Mouse (Mus musculus) midbrain, embryonic 16.5 days (tissue): Measurements from ENCODE around the gene Gm5796. TPM values are rescaled to one million over a fixed set of nuclear protein-coding genes. Genes with fewer than 3 reads are reported as not detected.
"Not testable (repeated sequence)": the region's sequence is repeated elsewhere in the genome, so short reads cannot be mapped to it uniquely, and the experiment has no call there.

Source experiments
- ATAC-seq: fragments of 200-750 bp; cut with Nextera tagmentation; 2 replicates; pipeline ENCODE4 v1.8.0; 2017; ENCODE audit warnings: moderate TSS enrichment
- H3K27ac ChIP-seq: fragments of 300-500 bp; sonication (generic); 2 replicates; pipeline ENCODE4 v1.5.1; 2014; ENCODE audit warnings: mild to moderate bottlenecking, low read length, mixed read lengths
- H3K27me3 ChIP-seq: fragments of 300-500 bp; sonication (generic); 2 replicates; pipeline ENCODE4 v1.6.1; 2014; ENCODE audit warnings: low read depth, low read length, mixed read lengths; ENCODE audit not compliant: control insufficient read depth, insufficient read depth
- H3K36me3 ChIP-seq: fragments of 300-500 bp; sonication (generic); 2 replicates; pipeline ENCODE4 v1.6.1; 2014; ENCODE audit warnings: mild to moderate bottlenecking, low read length, moderate library complexity, mixed read lengths; ENCODE audit not compliant: control insufficient read depth, insufficient read depth
- H3K4me1 ChIP-seq: fragments of 300-500 bp; sonication (generic); 2 replicates; pipeline ENCODE4 v1.6.1; 2014; ENCODE audit warnings: mild to moderate bottlenecking, low read length, mixed read lengths; ENCODE audit not compliant: control insufficient read depth, insufficient read depth
- H3K4me2 ChIP-seq: fragments of 300-500 bp; sonication (generic); 2 replicates; pipeline ENCODE4 v1.6.1; 2014; ENCODE audit warnings: mild to moderate bottlenecking, low read length, mixed read lengths
- H3K4me3 ChIP-seq: fragments of 300-500 bp; sonication (generic); 2 replicates; pipeline ENCODE4 v1.5.1; 2014; ENCODE audit warnings: low read depth, mild to moderate bottlenecking, low read length, moderate library complexity, mixed read lengths
- H3K9ac ChIP-seq: fragments of 300-500 bp; sonication (generic); 2 replicates; pipeline ENCODE4 v1.6.1; 2014; ENCODE audit warnings: low read depth, low read length, mixed read lengths
- H3K9me3 ChIP-seq: fragments of 300-500 bp; sonication (generic); replicated peaks from 2 replicates; pipeline ENCODE4 v1.6.1; 2014; ENCODE audit warnings: mild to moderate bottlenecking, low read length, mixed read lengths; ENCODE audit not compliant: control insufficient read depth, poor library complexity, severe bottlenecking
- WGBS: fragments of 180-500 bp; shearing (Covaris S2); extraction: QIAGEN DNeasy Blood & Tissue Kit; methylation state at CpG from one replicate; pipeline ENCODE4 v1.1.7; 2014; 5-methylcytosine and 5-hydroxymethylcytosine counted together
- polyA plus RNA-seq: library from polyadenylated mRNA; unstranded; fragments of >200 nt; fragmentation: Nextera tagmentation; extraction: Ambion mirVana; gene quantifications from 2 replicates; pipeline ENCODE4 v1.2.1, GENCODE M21; 2015

The Gm5796 gene
- polyA plus RNA-seq = 3.6 and 5.7 TPM in 2 replicates

DNA sequence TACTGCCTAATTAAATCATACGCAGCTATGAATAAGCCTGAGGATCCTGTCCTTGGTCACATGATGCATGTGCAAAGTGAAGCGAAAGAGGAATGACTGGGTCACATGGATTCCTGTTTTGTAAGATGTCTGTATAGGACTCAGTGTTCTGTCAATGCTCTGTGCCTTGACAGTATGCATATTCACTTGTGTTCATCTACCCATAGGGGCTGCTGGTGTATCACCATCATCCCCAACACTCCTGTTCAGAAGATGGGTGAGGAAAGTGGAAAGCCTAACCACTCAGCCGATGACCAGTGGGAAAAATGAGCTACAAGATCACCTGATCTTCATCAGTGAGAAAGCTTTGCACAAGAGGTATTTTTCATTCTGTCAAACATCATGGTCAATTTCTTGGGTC, at the start of gene Gm5796:
TSS of gene Gm5796 (plus strand) at position 301 of the 400 bp plus-strand sequence.
- not testable (repeated sequence) for H3K27me3 ChIP-seq, H3K36me3 ChIP-seq, H3K27ac ChIP-seq, H3K4me2 ChIP-seq, ATAC-seq, H3K4me1 ChIP-seq, H3K4me3 ChIP-seq, H3K9ac ChIP-seq, H3K9me3 ChIP-seq
- 86% methylated on average over 1 of the region's 3 CpGs for WGBS

DNA sequence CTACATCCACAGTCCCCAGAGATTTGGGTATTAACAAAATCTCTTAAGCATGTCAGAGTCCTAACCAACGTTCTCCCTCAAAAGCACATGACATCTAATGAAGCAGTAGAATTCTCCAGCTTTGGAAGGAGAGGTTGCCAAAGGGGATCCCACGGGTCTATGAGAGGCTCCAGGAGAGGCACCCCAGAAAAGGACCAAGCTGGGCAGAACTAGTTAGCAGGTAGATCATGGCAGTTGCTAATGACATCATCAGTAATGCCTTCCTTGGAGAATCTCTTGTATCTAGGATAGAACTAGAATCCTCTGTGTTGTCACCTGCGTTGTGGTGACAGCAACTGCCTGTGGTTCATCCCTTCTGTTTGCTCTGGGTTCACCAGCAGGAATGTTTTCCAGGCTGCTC, 25.6 kb upstream of the Gm5796 start, which contains the start of gene Gm3099:
TSS of gene Gm3099 (plus strand) at position 301 of the 400 bp plus-strand sequence.
- not testable (repeated sequence) for H3K36me3 ChIP-seq, H3K9me3 ChIP-seq, H3K9ac ChIP-seq, ATAC-seq, H3K4me1 ChIP-seq, H3K4me2 ChIP-seq, H3K27me3 ChIP-seq, H3K4me3 ChIP-seq, H3K27ac ChIP-seq
- WGBS = 78% methylated on average over 1 of the region's 3 CpGs

DNA sequence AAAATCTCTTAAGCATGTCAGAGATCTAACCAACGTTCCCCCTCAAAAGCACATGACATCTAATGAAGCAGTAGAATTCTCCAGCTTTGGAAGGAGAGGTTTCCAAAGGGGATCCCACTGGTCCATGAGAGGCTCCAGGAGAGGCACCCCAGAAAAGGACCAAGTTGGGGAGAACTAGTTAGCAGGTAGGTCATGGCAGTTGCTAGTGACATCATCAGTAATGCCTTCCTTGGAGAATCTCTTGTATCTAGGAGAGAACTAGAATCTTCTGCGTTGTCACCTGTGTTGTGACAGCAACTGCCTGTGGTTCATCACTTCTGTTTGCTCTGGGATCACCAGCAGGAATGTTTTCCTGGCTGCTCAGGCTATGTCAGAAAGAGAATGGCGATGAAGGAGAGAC, 60.1 kb downstream of the Gm5796 start, which contains the start of gene Gm3115:
TSS of gene Gm3115 (plus strand) at position 301 of the 400 bp plus-strand sequence.
- not testable (repeated sequence) for H3K4me3 ChIP-seq, H3K27me3 ChIP-seq, H3K36me3 ChIP-seq, H3K4me2 ChIP-seq, H3K9ac ChIP-seq, H3K4me1 ChIP-seq, H3K27ac ChIP-seq, H3K9me3 ChIP-seq, ATAC-seq
- WGBS = 65% methylated on average over 3 of the region's 3 CpGs

Other genes with a start within 250 kb of the Gm5796 start
- gene Gm3002, start 213.9 kb upstream of the Gm5796 start, polyA plus RNA-seq = 5.2 and 7.2 TPM in 2 replicates
- 0.93 TPM in 1 of 2 replicates, not detected in the other for gene Gm3033, start 177.7 kb upstream of the Gm5796 start, polyA plus RNA-seq
- not detected in 2 replicates for gene Gm2916, start 139.8 kb upstream of the Gm5796 start, polyA plus RNA-seq
- gene Gm3029, start 92.2 kb upstream of the Gm5796 start, polyA plus RNA-seq = not detected in 2 replicates
- gene Gm3095, start 60.4 kb upstream of the Gm5796 start, polyA plus RNA-seq = 2.4 and 2.5 TPM in 2 replicates
- not detected in 2 replicates for gene Gm3099, start 25.5 kb upstream of the Gm5796 start, polyA plus RNA-seq
- gene Gm3115, start 60.2 kb downstream of the Gm5796 start, polyA plus RNA-seq = not detected in 2 replicates
- gene Gm8108, start 86.6 kb downstream of the Gm5796 start, polyA plus RNA-seq = 7.0 and 7.3 TPM in 2 replicates
- not detected in 2 replicates for gene Gm3127, start 141.1 kb downstream of the Gm5796 start, polyA plus RNA-seq
- gene Gm2974, start 158.6 kb downstream of the Gm5796 start, polyA plus RNA-seq = 11.4 and 12.6 TPM in 2 replicates
- not detected in 2 replicates for gene Gm3138, start 225.7 kb downstream of the Gm5796 start, polyA plus RNA-seq